Mouse (Mus musculus) cerebral cortex, adult 2 months (tissue): Measurements from ENCODE around the gene Ext2.

Experiments
- WGBS: fragments of 180-500 bp; shearing (Covaris S2); methylation state at CpG from one replicate; pipeline ENCODE4 v1.1.7; 2018; 5-methylcytosine and 5-hydroxymethylcytosine counted together

Ext2 gene

DNA sequence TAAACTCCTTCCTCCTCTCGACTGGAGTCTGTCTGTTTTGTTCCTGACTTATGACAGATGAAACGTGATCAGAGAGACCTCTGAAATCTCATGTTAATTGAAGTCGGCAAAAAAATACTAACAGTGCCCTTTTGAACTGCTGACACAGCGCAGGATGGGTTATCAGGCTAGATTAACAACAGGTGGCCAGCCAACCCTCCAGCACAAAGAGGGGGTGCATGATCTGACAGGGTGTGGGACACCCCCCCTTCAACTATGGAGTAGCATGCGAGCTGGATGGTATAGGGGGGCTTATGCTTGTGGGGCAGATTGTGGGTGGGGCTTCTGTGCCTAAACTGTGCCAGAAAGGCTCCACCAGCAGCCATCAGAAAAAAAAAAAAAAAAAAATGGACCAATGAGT lies 141.0 kb downstream of the Ext2 start:
- 73% methylated on average over 5 of the region's 5 CpGs for WGBS

DNA sequence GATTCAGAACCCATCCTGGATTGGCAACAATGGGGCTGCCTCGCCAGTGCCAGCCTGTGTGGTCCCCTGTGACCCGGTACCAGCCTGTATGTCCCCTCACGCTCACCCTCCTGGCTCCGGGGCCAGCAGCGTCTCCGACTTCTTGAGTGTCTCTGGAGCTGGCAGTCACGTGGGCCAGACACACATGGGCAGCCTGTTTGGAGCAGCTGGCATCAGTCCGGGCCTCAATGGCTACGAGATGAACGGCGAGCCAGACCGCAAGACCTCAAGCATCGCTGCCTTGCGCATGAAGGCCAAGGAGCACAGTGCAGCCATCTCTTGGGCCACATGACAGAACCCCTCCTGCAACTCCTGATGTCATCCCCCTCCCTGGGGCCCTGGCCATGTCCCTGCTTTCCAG lies 145.1 kb downstream of the Ext2 start:
- 90% methylated on average over 14 of the region's 14 CpGs for WGBS

GRCm38 (mm10) chr2:93671573-93672184 lies 150.7 kb downstream of the Ext2 start:
- WGBS, result 76% methylated on average over 15 of the region's 15 CpGs

DNA sequence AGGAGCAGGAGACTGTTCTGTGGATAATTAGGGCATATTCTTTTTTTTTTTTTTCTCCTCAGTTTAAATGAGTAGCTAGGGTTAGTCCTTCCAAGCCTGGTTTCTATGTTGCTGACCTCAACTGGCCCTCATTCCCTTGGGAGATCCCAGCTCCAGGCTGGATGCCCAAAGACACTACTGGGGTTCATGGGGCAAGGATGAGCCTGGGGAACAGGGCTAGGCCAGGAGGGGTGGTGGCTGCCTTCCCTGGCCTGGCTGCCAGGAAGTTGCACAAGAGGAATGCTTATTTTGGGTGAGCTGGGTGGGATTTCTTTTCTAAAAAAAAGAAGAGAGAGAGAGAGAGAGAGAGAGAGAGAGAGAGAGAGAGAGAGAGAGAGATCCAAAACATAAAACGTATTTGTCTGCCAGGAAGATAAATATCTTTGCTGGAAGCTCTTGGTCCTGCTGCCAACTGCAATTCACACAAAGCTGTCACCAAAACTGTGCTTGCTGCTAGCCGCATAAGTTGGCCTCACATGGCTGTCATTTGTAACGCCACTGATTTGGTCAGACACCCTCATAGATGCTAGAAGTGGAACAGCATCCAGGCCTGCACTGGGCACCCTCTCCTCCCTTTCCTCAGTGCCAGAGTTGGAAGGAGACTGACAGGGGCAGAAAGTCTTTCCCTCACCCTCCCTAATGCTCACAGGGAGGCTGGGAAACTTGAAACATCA lies 156.1 kb downstream of the Ext2 start:
- WGBS, result 31% methylated on average over 3 of the region's 3 CpGs

DNA sequence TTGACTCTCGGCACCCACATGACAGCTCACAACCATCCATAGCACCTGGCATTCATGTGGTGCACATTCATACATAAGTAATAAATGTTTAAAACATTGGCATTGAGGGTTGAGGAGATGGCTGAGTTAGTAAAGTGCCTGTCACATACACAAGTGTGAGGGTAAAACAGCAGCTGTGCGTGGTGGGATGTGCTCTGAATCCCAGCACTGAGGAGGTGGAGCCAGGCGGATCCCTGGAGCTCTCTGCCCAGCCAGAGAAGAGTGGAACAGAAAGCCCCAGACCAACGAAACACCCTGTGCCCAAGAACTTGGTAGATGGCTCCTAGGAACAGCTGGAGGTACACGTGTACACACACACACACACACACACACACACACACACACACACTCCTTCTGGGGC lies 156.9 kb downstream of the Ext2 start:
- WGBS, result 54% methylated on average over 5 of the region's 5 CpGs

DNA sequence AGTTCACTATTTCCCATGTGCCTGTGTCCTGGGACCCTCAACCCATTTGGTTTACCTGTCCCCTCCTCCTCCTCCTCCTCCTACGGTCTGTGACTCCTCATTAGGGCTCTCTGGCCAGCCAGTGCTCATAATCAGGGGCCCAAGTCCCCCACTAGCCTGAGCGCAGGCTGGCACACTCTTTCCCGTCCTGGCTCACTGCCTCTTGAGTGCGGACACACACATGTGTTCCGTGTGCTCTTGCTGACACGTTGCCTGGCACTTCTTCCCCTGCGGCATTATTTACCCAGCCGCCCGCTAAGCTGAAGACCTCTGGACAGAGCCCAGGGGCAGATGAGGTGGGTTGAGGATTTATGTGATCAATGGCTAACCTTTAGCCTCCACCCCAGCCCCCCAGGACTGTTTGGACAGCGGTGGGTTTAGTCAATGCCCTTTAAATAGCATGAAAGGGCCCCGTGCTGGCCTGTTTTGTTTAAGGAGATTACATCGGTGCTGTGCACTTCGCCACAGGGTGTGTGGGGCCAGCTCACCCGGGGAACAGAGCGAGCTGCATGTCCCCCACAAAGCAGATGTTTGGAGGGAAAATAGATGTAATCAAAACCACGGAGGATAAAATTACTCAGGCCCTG lies 160.0 kb downstream of the Ext2 start:
- 49% methylated on average over 16 of the region's 16 CpGs for WGBS

DNA sequence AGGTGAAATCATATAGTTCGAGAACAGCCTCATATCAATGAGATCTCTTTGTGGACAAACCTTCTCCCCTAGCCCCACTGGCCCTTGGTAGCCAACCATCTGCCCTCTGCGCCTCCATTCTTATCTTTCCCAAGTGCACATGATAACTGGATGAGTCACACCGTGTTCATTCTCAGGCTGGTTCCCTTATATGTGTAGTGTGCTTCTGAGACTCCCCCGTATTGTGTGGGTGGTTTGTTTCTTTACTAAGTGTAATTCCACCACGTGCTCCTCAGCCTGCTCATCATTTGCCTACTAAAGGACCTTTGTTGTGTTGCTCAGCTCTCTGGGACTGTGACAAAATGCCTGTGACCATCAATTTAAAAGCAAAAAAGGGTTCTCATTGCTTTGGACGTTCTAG lies 161.3 kb downstream of the Ext2 start:
- WGBS, result 74% methylated on average over 6 of the region's 6 CpGs

GRCm38 (mm10) chr2:93659705-93660308 lies 162.6 kb downstream of the Ext2 start:
- 82% methylated on average over 6 of the region's 6 CpGs for WGBS

GRCm38 (mm10) chr2:93659004-93659403 lies 163.4 kb downstream of the Ext2 start:
- WGBS, result 42% methylated on average over 3 of the region's 3 CpGs

DNA sequence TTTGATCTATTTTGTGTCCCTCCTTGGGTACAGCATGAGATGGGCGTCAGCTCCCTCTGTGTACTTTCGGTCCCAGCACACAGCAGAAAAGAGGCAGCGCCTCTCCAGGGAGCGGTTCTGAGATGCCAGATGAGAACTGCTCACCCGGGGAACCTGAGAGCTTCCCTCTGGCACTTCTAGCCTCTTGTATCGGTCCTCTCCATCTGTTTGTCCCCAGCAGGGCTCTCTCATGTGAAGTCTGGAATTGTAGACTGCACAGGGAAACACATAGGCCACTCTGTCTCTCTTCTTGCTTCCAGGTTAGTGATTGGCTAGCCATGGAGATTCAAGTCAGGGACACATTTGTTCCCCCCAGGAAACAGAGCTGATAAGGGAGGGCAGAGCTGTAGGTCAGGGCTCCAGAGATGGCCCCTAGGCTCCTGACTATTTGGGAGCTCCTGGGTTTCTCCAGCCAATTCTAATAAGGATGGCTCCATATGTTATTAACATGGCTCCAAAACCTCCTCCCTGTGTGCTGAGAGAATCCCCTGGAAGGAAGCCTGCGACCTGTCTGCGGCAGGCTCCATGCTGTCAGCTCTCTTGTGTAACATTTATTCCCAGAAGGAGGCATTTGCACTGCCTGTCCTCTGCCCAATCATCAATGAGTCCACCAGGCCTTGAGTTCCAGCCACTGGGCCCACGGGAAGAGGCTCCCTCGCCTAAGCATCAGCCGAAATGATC lies 167.9 kb downstream of the Ext2 start:
- WGBS, result 87% methylated on average over 11 of the region's 11 CpGs

DNA sequence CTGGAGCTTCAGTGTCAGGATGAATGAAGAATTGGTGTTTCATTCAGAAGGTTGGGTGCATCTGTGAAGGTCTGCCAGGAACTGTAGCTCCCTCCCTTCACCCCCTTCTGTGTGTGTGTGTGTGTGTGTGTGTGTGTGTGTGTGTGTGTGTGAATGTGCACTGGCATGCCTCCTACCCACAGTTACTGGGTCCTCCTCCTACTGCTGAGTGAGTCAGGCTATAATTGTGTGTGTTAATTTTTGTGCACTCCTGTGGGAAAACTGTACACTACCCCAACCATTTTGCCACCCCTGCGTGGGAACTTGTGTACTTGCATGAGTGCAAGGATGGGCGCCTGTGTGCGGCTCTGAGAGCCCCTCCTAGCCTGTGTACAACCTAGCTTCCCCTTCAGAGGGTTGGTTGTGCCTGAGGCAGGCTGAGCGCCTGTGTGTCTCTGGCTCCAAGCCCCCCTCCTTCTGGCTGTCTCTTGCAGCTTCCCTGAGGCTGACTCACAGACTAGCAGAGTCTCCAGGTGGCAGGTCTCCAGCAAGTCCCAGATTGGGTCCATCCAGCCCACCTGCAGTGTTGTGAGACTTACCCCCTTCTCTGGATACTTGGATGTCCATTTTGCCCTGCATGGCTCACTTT lies 173.0 kb downstream of the Ext2 start:
- 28% methylated on average over 4 of the region's 4 CpGs for WGBS

- WGBS, result 9% methylated on average over 20 of the region's 20 CpGs
These were observed 174.3 kb downstream of the Ext2 start for GRCm38 (mm10) chr2:93647924-93648575.

- WGBS, result 3% methylated on average over 44 of the region's 44 CpGs
These were observed 175.1 kb downstream of the Ext2 start for GRCm38 (mm10) chr2:93647051-93647923.

- WGBS, result 19% methylated on average over 33 of the region's 33 CpGs
These were observed 176.6 kb downstream of the Ext2 start for GRCm38 (mm10) chr2:93645626-93646320.

GRCm38 (mm10) chr2:93645197-93645596 lies 177.2 kb downstream of the Ext2 start:
- 73% methylated on average over 10 of the region's 10 CpGs for WGBS

GRCm38 (mm10) chr2:93644731-93645130 lies 177.6 kb downstream of the Ext2 start:
- 69% methylated on average over 6 of the region's 6 CpGs for WGBS

- 75% methylated on average over 4 of the region's 4 CpGs for WGBS
These were observed 178.1 kb downstream of the Ext2 start for GRCm38 (mm10) chr2:93644234-93644633.

DNA sequence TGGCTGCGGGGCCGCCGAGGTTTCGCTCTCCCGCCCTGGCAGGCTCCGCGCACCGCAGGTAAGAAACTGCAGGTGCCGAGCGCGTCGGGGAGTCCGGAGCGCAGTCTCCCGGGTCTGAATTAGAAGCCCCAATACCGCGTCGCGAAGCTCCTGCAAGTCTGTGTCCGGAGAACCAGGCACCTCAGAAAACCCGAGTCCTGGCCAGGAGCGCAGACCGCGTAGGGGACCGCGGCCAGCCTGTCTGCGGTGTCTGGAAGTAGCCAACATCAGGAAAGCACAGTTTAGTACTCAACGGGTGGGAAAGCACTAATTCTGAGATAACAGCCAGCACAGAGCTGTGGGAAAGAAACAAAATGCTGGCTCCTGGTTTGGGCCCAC lies 179.0 kb downstream of the Ext2 start:
- WGBS, result 15% methylated on average over 28 of the region's 28 CpGs

DNA sequence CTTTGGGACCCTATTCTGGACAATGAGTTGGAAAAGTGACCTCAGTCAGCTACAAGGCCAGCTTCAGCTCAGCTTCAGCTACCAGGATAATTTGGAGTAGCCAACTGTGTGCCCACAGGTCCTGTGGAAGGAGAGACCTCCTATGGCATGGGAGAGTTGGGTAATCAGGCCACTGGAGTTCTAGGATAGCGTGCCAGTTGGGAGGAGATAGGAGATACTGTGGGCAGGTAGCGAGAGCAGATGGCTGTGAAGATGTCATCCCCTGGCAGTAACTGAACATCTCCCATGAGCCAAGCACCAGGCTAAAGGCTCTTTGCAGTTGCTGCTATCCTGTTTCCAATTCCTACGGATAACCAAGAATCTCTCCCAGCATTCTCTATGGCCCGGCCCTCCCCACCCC lies 187.8 kb downstream of the Ext2 start:
- 82% methylated on average over 4 of the region's 4 CpGs for WGBS
